Mouse (Mus musculus) heart, embryonic 12.5 days (tissue): ENCODE measurements at regions not wholly inside any gene's neighbourhood (a gene's known extent, or its start where the extent isn't known, plus 50 kb on each side); places are given as distances from the start of the nearest gene placed in this dataset.

Experiments used
- ATAC-seq: fragments of 200-750 bp; cut with Nextera tagmentation; 2 replicates; pipeline ENCODE4 v1.8.0; 2017; ENCODE audit warnings: moderate TSS enrichment, moderate library complexity; ENCODE audit not compliant: insufficient number of reproducible peaks, low FRiP score
- H3K27ac ChIP-seq: fragments of 300-500 bp; sonication (generic); 2 replicates; pipeline ENCODE4 v1.5.1; 2016; ENCODE audit warnings: mild to moderate bottlenecking, moderate library complexity; ENCODE audit not compliant: poor library complexity, severe bottlenecking
- H3K27me3 ChIP-seq: fragments of 300-500 bp; sonication (generic); replicated peaks from 2 replicates; pipeline ENCODE4 v1.6.1; 2016; ENCODE audit warnings: mild to moderate bottlenecking, moderate library complexity
- H3K36me3 ChIP-seq: fragments of 300-500 bp; sonication (generic); 2 replicates; pipeline ENCODE4 v1.6.1; 2016; ENCODE audit warnings: mild to moderate bottlenecking, moderate library complexity
- H3K4me1 ChIP-seq: fragments of 300-500 bp; sonication (generic); replicated peaks from 2 replicates; pipeline ENCODE4 v1.6.1; 2016; ENCODE audit warnings: mild to moderate bottlenecking
- H3K4me2 ChIP-seq: fragments of 300-500 bp; sonication (generic); 2 replicates; pipeline ENCODE4 v1.6.1; 2016; ENCODE audit warnings: mild to moderate bottlenecking, moderate library complexity
- H3K4me3 ChIP-seq: fragments of 300-500 bp; sonication (generic); 2 replicates; pipeline ENCODE4 v1.5.1; 2016; ENCODE audit warnings: mild to moderate bottlenecking
- H3K9ac ChIP-seq: fragments of 300-500 bp; sonication (generic); 2 replicates; pipeline ENCODE4 v1.6.1; 2016; ENCODE audit warnings: mild to moderate bottlenecking, moderate library complexity
- H3K9me3 ChIP-seq: fragments of 300-500 bp; sonication (generic); replicated peaks from 2 replicates; pipeline ENCODE4 v1.6.1; 2016; ENCODE audit warnings: mild to moderate bottlenecking, moderate library complexity
- WGBS: fragments of 180-500 bp; shearing (Covaris S2); methylation state at CpG from one replicate; pipeline ENCODE4 v1.1.7; 2016; 5-methylcytosine and 5-hydroxymethylcytosine counted together

GRCm38 (mm10) chr9:120697749-120698148 lies 126.5 kb downstream of the Rpl14 start:
- no peak for ATAC-seq
- Histone ChIP-seq H3K4me1 (no peaks in the 10 kb centered on the region), H3K4me3 (no peak overlapping the region), H3K4me2 (no peak overlapping the region), H3K27ac (no peak overlapping the region), H3K9me3 (no peaks in the 10 kb centered on the region), H3K36me3 (no peaks in the 10 kb centered on the region), H3K27me3 (peaks cover 4% of the 10 kb centered on the region; the same call in 1 of the 2 replicates), H3K9ac (peak overlapping the region; percentile 26; the same call in 1 of the 2 replicates)
- WGBS = 87% methylated on average over 7 of the region's 7 CpGs

- Histone ChIP-seq H3K4me2 (no peak overlapping the region), H3K36me3 (no peaks in the 10 kb centered on the region), H3K9ac (no peak overlapping the region), H3K27me3 (peaks cover 4% of the 10 kb centered on the region; the same call in 1 of the 2 replicates), H3K4me3 (no peak overlapping the region), H3K27ac (no peak overlapping the region), H3K4me1 (no peaks in the 10 kb centered on the region), H3K9me3 (no peaks in the 10 kb centered on the region)
- 70% methylated on average over 5 of the region's 5 CpGs for WGBS
- no peak for ATAC-seq
Observed at GRCm38 (mm10) chr9:120699781-120700180, 128.5 kb downstream of the Rpl14 start.

- no peak overlapping the region for H3K4me2 ChIP-seq
- no peaks in the 10 kb centered on the region for H3K36me3 ChIP-seq
- H3K4me3 ChIP-seq = no peak overlapping the region
- H3K27ac ChIP-seq = no peak overlapping the region
- H3K4me1 ChIP-seq = no peaks in the 10 kb centered on the region
- peaks cover under 1% of the 10 kb centered on the region; the same call in 1 of the 2 replicates for H3K27me3 ChIP-seq
- 71% methylated on average over 7 of the region's 7 CpGs for WGBS
- no peak overlapping the region for H3K9ac ChIP-seq
- H3K9me3 ChIP-seq = no peaks in the 10 kb centered on the region
- ATAC-seq = no peak
Observed at GRCm38 (mm10) chr9:120702836-120703235, 131.6 kb downstream of the Rpl14 start.

- Histone ChIP-seq H3K27ac (no peak overlapping the region), H3K36me3 (no peaks in the 10 kb centered on the region), H3K9me3 (no peaks in the 10 kb centered on the region), H3K4me1 (peaks cover 4% of the 10 kb centered on the region), H3K27me3 (no peaks in the 10 kb centered on the region), H3K4me2 (no peak overlapping the region), H3K9ac (no peak overlapping the region), H3K4me3 (no peak overlapping the region)
- WGBS = 70% methylated on average over 10 of the region's 10 CpGs
- no peak for ATAC-seq
Observed at GRCm38 (mm10) chr9:120703291-120703930, 132.2 kb downstream of the Rpl14 start.

GRCm38 (mm10) chr9:120706562-120707198 lies 135.4 kb downstream of the Rpl14 start:
- WGBS = 69% methylated on average over 9 of the region's 9 CpGs
- H3K36me3 ChIP-seq = no peaks in the 10 kb centered on the region
- no peak overlapping the region for H3K4me3 ChIP-seq
- no peaks in the 10 kb centered on the region for H3K27me3 ChIP-seq
- H3K4me1 ChIP-seq = peaks cover 7% of the 10 kb centered on the region
- ATAC-seq = no peak
- no peak overlapping the region for H3K27ac ChIP-seq
- no peak overlapping the region for H3K4me2 ChIP-seq
- no peak overlapping the region for H3K9ac ChIP-seq
- H3K9me3 ChIP-seq = peaks cover 6% of the 10 kb centered on the region; the same call in 1 of the 2 replicates

GRCm38 (mm10) chr9:120708507-120708906 lies 137.3 kb downstream of the Rpl14 start:
- no peaks in the 10 kb centered on the region for H3K36me3 ChIP-seq
- 8% methylated on average over 11 of the region's 11 CpGs for WGBS
- peak overlapping the region; percentile 63 for H3K4me2 ChIP-seq
- ATAC-seq = no peak
- peaks cover 13% of the 10 kb centered on the region; the same call in 1 of the 2 replicates for H3K9me3 ChIP-seq
- peaks cover 7% of the 10 kb centered on the region for H3K4me1 ChIP-seq
- H3K27ac ChIP-seq = no peak overlapping the region
- 0 out of 2 replicates have a peak overlapping the region, but pooled peaks have one; percentile 0 for H3K9ac ChIP-seq
- 0 out of 2 replicates have a peak overlapping the region, but pooled peaks have one; percentile 23 for H3K4me3 ChIP-seq
- H3K27me3 ChIP-seq = no peaks in the 10 kb centered on the region

GRCm38 (mm10) chr9:120709146-120709655 lies 138.0 kb downstream of the Rpl14 start:
- Histone ChIP-seq H3K4me3 (no peak overlapping the region), H3K9ac (no peak overlapping the region), H3K27ac (no peak overlapping the region), H3K4me2 (peak overlapping the region; percentile 63), H3K36me3 (no peaks in the 10 kb centered on the region), H3K27me3 (no peaks in the 10 kb centered on the region), H3K4me1 (peaks cover 7% of the 10 kb centered on the region), H3K9me3 (peaks cover 14% of the 10 kb centered on the region; the same call in 1 of the 2 replicates)
- ATAC-seq = no peak
- WGBS = 45% methylated on average over 10 of the region's 10 CpGs

GRCm38 (mm10) chr9:120712987-120713386 lies 141.7 kb downstream of the Rpl14 start:
- Histone ChIP-seq H3K27me3 (no peaks in the 10 kb centered on the region), H3K4me3 (no peak overlapping the region), H3K4me2 (no peak overlapping the region), H3K4me1 (peaks cover 12% of the 10 kb centered on the region), H3K36me3 (no peaks in the 10 kb centered on the region), H3K9me3 (peaks cover 14% of the 10 kb centered on the region; the same call in 1 of the 2 replicates), H3K27ac (no peak overlapping the region), H3K9ac (no peak overlapping the region)
- WGBS = 84% methylated on average over 2 of the region's 2 CpGs
- ATAC-seq = no peak

- H3K27me3 ChIP-seq = no peaks in the 10 kb centered on the region
- H3K9me3 ChIP-seq = peaks cover 14% of the 10 kb centered on the region; the same call in 1 of the 2 replicates
- no peaks in the 10 kb centered on the region for H3K36me3 ChIP-seq
- H3K27ac ChIP-seq = no peak overlapping the region
- no peak for ATAC-seq
- no peak overlapping the region for H3K9ac ChIP-seq
- 70% methylated on average over 7 of the region's 7 CpGs for WGBS
- H3K4me1 ChIP-seq = 0 out of 2 replicates have a peak, but pooled peaks cover 5% of the 10 kb centered on the region
- H3K4me3 ChIP-seq = no peak overlapping the region
- no peak overlapping the region for H3K4me2 ChIP-seq
Observed at GRCm38 (mm10) chr9:120715665-120716121, 144.4 kb downstream of the Rpl14 start.

GRCm38 (mm10) chr9:120718812-120719211 lies 147.6 kb downstream of the Rpl14 start:
- Histone ChIP-seq H3K27me3 (no peaks in the 10 kb centered on the region), H3K36me3 (no peaks in the 10 kb centered on the region), H3K27ac (no peak overlapping the region), H3K4me1 (0 out of 2 replicates have a peak, but pooled peaks cover 5% of the 10 kb centered on the region), H3K9me3 (no peaks in the 10 kb centered on the region), H3K4me2 (no peak overlapping the region), H3K9ac (no peak overlapping the region), H3K4me3 (no peak overlapping the region)
- 85% methylated on average over 3 of the region's 3 CpGs for WGBS
- no peak for ATAC-seq

- Histone ChIP-seq H3K27me3 (no peaks in the 10 kb centered on the region), H3K4me2 (no peak overlapping the region), H3K4me3 (no peak overlapping the region), H3K27ac (no peak overlapping the region), H3K4me1 (no peaks in the 10 kb centered on the region), H3K9ac (no peak overlapping the region), H3K9me3 (peaks cover 4% of the 10 kb centered on the region; the same call in 1 of the 2 replicates), H3K36me3 (no peaks in the 10 kb centered on the region)
- 81% methylated on average over 9 of the region's 9 CpGs for WGBS
- no peak for ATAC-seq
Observed at GRCm38 (mm10) chr9:120721451-120722123, 150.3 kb downstream of the Rpl14 start.
